25 mouse cellular contexts compared by ENCODE assay signal in the genomic region with DNA sequence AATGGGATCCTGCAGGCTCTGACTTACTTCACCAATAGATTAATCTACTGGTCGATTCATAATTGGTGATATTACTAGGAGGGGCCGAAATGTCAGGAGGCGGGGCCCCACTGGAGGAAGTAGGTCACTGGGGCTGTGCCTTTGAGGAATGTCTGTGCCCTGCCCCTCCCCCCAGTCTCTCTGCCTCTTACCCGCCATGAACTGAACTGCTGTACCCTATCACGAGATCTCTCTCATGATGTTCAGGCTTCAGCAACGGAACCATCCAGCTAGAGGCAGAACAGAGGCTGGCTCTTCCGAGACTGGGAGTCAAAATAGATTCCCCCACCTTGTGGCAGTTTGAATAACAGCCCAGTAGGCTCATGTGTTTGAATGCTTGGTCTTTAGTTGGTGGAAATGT. TPM values are rescaled to one million over a fixed set of nuclear protein-coding genes. Genes with fewer than 3 reads are reported as not detected.
DNase-seq lines count a peak whose midpoint lies in the region; ATAC-seq lines count a peak whose summit lies in the region.
"Had no signal": no experiment of that assay in that cellular context is flagged by ENCODE, and none has a peak within 500 bp of the region (broad histone marks: within the 10 kb centered on the region; RNA-seq: fewer than 3 reads in every experiment).

No protein-coding gene starts in this region.

- ATAC-seq in frontal cortex, adult (ENCODE audit: low TSS enrichment) = no peak
- ATAC-seq in midbrain, embryonic 16.5 days = no peak
- ATAC-seq: activated CD4-positive, CD25-positive, alpha-beta regulatory T cell, adult 4 months; CD4-positive, CD25-positive, alpha-beta regulatory T cell, adult 4 months; Patski had no signal

- H3K9ac ChIP-seq in midbrain, embryonic 16.5 days (ENCODE audit: low read depth, low read length) = no peak overlapping the region

- H3K4me2 ChIP-seq in midbrain, embryonic 16.5 days (ENCODE audit: low read length) = no peak overlapping the region

- H3K9me3 ChIP-seq in midbrain, embryonic 16.5 days (replicated peaks; ENCODE audit: control insufficient read depth, low read length, poor library complexity, severe bottlenecking) = no peaks in the 10 kb centered on the region
- H3K9me3 ChIP-seq: G1E had no signal

- no peak overlapping the region for H3K4me3 ChIP-seq in midbrain, embryonic 16.5 days (ENCODE audit: low read depth, low read length)

- no peak overlapping the region for H3K27ac ChIP-seq in midbrain, embryonic 16.5 days (ENCODE audit: low read length)

- peak; percentile 43 for DNase-seq in retina, postnatal 1 day
- DNase-seq in retina, embryonic 14.5 days (ENCODE audit: low spot score) = no peak
- peak; percentile 63 for DNase-seq in ES-CJ7 (ENCODE audit: low read depth, low spot score)
- DNase-seq in R1 (ENCODE audit: low read depth, low spot score) = peak; percentile 78
- DNase-seq in ZHBTc4 (ENCODE audit: low read depth, low spot score) = peak; percentile 77
- DNase-seq in heart, postnatal 25 days (ENCODE audit: low spot score) = no peak
- DNase-seq: adrenal gland, adult 2 months; adrenal gland, adult 8-10 months; adrenal gland, postnatal 10 days; adrenal gland, postnatal 14 days; adrenal gland, postnatal 25 days; adrenal gland, postnatal 36 days; B cell, adult 2 months; cerebellum, adult 11 months; cerebellum, adult 11-12 months; cerebellum, adult 18-20 months; cerebellum, adult 2 months; cerebellum, adult 8-10 months had no signal

- 92% methylated on average over 7 of the region's 7 CpGs for WGBS in midbrain, embryonic 16.5 days

- no peaks in the 10 kb centered on the region for H3K36me3 ChIP-seq in midbrain, embryonic 16.5 days (ENCODE audit: control insufficient read depth, insufficient read depth, low read length)
- H3K36me3 ChIP-seq: G1E had no signal

- H3K4me1 ChIP-seq in midbrain, embryonic 16.5 days (ENCODE audit: control insufficient read depth, insufficient read depth, low read length) = no peaks in the 10 kb centered on the region

- H3K27me3 ChIP-seq in midbrain, embryonic 16.5 days (ENCODE audit: control insufficient read depth, insufficient read depth, low read depth, low read length) = no peaks in the 10 kb centered on the region
- H3K27me3 ChIP-seq: CH12.LX, Patski had no signal

- intact Hi-C loops in heart, postnatal 25 days (cut with DNase I) = no loop called here

RNA-seq across cellular contexts. Expression of a gene that starts 6.3 kb away (rescaled TPM):
- 10 to 100 TPM; 25.2 to 27.7 TPM for total RNA-seq in heart, postnatal 25 days (2021)
- polyA plus RNA-seq in midbrain, embryonic 16.5 days (2015; fragmentation: Nextera tagmentation; extraction: Ambion mirVana) = 31.3 and 41.2 TPM in 2 replicates

Comparison
In these comparisons a context has a peak if more than half of its experiments do, and no peak if none do; other contexts are left out.
1. DNase-seq: peak in retina, postnatal 1 day (single experiment), ES-CJ7 (single experiment), R1 (single experiment) and ZHBTc4 (single experiment); none in retina, embryonic 14.5 days (single experiment) and heart, postnatal 25 days (single experiment).